Mouse (Mus musculus): ENCODE data around the gene Smcp. TPM values are rescaled to one million over a fixed set of nuclear protein-coding genes. Genes with fewer than 3 reads are reported as not detected.

The Smcp gene
- total RNA-seq (2014; fragmentation: Nextera tagmentation) (not detected in 2 replicates), total RNA-seq (2017) (not detected in 2 replicates)

DNA sequence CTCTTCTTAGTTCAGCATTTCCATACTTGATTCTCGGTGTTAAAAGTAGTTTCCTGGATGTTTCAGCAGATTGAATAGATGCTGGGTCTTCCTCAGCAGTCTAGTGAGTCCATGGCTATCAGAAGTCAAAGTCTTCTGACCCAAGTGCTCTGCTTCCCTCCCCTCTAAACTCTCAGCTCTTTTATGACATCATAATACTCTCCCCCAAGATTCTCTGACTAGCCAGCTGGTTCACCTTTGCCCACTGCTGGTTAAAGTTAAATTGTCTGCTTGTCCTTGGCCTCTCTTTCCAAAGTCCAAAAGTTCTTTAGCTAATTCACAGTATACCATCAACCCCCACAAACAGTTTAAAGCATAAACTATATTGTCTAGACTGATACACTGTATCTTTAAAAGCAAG lies at the start of gene Smcp:
Smcp (minus strand) TSS at position 140 of the 400 bp plus-strand sequence.
- no peak for ATAC-seq (replicated peaks; ENCODE audit: low FRiP score, low TSS enrichment, poor library complexity, severe bottlenecking)

GRCm38 (mm10) chr3:92638653-92638991 lies 49.8 kb upstream of the Smcp start:
- ATAC-seq (replicated peaks; ENCODE audit: low FRiP score, low TSS enrichment, poor library complexity, severe bottlenecking): no peak

DNA sequence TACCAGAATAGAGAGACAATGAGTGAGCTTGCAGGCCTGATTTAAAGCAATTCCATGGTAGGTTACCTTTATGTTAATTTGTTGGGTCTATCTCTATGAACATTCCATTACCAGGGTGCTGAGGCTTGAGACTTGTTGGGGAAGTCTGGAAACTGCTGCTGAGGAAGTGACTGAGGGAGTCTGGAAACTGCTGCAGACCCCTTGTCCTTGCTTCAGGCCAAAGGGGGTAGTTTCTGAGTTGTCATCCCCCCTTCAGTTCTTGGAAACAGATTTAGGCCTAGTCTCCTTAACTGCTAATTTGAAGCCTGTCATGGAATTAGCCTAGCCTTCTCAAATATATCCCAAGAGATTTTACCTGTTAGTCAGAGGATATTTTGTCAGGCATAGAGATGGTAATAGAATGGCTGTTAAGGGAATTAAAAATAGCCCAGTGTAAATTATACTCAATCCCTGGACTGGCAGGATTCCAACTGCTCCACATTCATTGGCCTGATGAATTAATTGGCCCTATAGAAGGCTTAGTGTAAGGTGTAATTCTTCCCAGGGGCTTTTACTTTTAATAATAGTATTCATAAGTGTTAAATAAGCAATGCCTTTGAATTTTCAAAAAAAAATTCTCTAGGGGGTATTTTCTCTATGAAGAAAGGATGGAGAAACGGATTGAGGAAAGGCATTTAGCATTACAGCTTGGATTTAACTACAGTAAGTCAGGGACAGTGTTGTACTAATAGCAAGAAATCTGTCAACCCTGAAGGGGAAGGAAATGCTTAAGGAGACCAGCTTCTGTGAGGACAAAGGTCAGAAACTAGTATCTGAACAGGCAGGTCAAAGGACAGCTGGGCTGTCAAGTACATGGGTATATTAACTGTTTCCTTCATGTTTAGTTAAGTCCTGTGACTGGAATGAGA lies 49.2 kb upstream of the Smcp start:
- ATAC-seq (replicated peaks; ENCODE audit: low FRiP score, low TSS enrichment, poor library complexity, severe bottlenecking): no peak

GRCm38 (mm10) chr3:92621560-92621959 lies 32.8 kb upstream of the Smcp start, which contains the start of gene Lce6a:
Lce6a (minus strand) TSS chr3:92621660.
- ATAC-seq (replicated peaks; ENCODE audit: low FRiP score, low TSS enrichment, poor library complexity, severe bottlenecking): no peak

DNA sequence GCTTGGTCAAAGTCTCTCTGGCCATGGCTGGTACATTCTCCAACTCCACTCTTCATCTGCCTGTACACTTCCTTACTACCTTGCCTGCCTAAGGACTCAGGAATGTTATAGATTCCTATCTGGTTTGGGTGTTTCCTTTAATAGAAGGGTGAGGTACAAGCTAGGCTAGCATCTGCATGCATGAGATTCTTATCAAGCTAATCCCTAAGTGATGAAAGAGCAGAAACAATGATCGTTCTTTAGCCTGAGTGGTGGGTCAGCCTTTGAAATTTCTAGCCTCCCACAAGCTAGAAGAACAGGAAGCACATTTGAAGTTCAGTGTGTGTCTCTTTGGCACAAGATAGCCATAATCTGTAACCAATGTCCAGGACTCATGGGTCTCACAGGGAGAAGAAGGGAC lies 21.0 kb upstream of the Smcp start:
- no peak for ATAC-seq (replicated peaks; ENCODE audit: low FRiP score, low TSS enrichment, poor library complexity, severe bottlenecking)

DNA sequence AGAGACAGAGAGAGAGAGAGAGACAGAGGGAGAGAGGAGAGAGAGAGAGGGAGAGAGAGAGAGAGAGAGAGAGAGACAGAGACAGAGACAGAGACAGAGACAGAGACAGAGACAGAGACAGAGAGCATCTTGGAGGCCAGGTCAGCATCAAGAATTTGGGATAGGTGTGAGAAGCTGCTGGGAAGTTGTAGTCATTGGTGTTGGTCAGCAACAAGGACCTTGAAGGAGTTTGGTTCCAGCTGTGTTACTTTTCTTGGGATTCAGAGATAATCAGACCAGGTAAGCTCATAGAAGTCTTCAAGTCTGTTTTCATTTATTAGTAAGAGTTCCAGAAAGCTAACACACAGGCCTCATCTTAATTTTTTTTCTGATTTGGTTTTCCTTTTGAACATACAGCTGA lies 18.6 kb upstream of the Smcp start, which contains the start of gene 2210017I01Rik:
2210017I01Rik (minus strand) TSS at position 101 of the 400 bp plus-strand sequence.
- ATAC-seq (replicated peaks; ENCODE audit: low FRiP score, low TSS enrichment, poor library complexity, severe bottlenecking): no peak

GRCm38 (mm10) chr3:92602169-92602568 lies 13.4 kb upstream of the Smcp start:
- ATAC-seq (replicated peaks; ENCODE audit: low FRiP score, low TSS enrichment, poor library complexity, severe bottlenecking): peak; percentile 59; the same call in 1 of the 2 replicates

DNA sequence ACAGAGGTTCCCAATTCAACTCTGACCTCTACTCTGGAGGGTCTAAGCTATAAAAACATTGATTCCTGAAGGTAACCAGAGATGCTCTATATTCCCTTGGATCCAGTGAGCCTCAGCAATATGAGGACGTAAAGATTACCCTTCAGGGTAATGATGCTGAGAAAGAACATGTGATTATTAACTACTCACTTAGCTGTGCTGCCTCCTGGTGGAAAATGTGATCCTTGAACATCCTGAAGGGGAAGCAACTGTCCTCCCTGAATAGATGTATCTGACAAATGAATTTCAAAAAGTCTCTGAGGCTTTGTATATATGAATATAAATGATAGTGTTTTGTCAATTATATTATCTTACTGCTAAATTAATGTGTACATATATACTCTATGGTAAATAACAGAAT lies 11.7 kb upstream of the Smcp start:
- no peak for ATAC-seq (replicated peaks; ENCODE audit: low FRiP score, low TSS enrichment, poor library complexity, severe bottlenecking)

GRCm38 (mm10) chr3:92599973-92600372 lies 11.2 kb upstream of the Smcp start:
- no peak for ATAC-seq (replicated peaks; ENCODE audit: low FRiP score, low TSS enrichment, poor library complexity, severe bottlenecking)

GRCm38 (mm10) chr3:92598429-92598828 lies 9.6 kb upstream of the Smcp start:
- ATAC-seq (replicated peaks; ENCODE audit: low FRiP score, low TSS enrichment, poor library complexity, severe bottlenecking): no peak

DNA sequence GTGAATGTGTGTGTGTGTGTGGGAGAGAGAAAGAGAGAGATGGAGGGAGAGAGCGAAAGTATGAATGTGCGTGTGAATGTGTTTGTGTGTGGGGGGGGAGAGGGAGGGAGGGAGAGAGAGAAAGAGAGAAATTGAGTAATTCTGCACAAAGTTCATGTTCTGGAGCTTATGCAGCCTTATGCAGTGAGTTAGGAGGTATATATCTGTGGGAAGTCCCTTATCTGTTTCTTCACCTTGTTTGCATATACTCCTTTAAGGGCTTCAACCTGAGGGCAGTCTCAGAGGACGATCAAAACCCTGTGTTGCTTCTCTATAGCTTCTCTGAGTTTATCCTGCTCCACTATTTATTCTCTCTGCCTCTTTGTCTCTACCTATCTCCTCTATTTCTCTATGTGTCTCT lies 1.6 kb downstream of the Smcp start:
- ATAC-seq (replicated peaks; ENCODE audit: low FRiP score, low TSS enrichment, poor library complexity, severe bottlenecking): no peak

GRCm38 (mm10) chr3:92585055-92585454 lies 3.7 kb downstream of the Smcp start:
- ATAC-seq (replicated peaks; ENCODE audit: low FRiP score, low TSS enrichment, poor library complexity, severe bottlenecking): no peak

GRCm38 (mm10) chr3:92583164-92583826 lies 5.5 kb downstream of the Smcp start:
- no peak for ATAC-seq (replicated peaks; ENCODE audit: low FRiP score, low TSS enrichment, poor library complexity, severe bottlenecking)

- no peak for ATAC-seq (replicated peaks; ENCODE audit: low FRiP score, low TSS enrichment, poor library complexity, severe bottlenecking)
Measured at GRCm38 (mm10) chr3:92579508-92579907, 9.3 kb downstream of the Smcp start.

- ATAC-seq (replicated peaks; ENCODE audit: low FRiP score, low TSS enrichment, poor library complexity, severe bottlenecking): no peak
Measured at GRCm38 (mm10) chr3:92578652-92579413, 10.0 kb downstream of the Smcp start.

DNA sequence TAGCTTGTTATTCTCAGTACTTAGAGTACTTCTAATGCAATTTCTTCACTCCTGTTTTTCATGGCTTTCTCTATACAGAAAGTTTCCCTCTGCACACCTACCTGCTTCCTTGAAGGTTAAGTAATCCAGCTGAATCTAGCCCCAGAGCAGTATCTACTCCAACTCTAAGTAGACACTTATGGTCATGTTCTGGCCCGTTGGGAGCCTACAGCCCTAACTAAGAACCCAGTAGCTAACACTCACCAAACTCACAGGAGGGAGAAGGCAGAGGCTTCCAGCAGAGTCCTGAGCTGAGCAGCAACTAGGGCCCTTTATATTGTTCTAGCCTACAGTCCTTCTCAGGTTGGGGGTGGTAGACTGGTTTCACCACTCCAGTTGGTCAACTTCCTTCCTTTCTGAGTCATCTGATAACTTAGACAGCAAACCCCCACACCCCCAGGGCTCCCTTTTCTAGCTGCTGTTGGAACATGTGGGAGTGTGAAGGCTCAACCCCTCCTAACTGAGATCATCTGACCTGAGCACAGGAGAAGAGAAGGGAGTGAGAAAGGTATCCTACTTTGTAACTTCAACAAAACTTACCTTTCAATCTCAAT lies 15.3 kb downstream of the Smcp start, which contains the start of gene Ivl:
Ivl (minus strand) TSS at position 287 of the 593 bp plus-strand sequence.
- ATAC-seq (replicated peaks; ENCODE audit: low FRiP score, low TSS enrichment, poor library complexity, severe bottlenecking): no peak

DNA sequence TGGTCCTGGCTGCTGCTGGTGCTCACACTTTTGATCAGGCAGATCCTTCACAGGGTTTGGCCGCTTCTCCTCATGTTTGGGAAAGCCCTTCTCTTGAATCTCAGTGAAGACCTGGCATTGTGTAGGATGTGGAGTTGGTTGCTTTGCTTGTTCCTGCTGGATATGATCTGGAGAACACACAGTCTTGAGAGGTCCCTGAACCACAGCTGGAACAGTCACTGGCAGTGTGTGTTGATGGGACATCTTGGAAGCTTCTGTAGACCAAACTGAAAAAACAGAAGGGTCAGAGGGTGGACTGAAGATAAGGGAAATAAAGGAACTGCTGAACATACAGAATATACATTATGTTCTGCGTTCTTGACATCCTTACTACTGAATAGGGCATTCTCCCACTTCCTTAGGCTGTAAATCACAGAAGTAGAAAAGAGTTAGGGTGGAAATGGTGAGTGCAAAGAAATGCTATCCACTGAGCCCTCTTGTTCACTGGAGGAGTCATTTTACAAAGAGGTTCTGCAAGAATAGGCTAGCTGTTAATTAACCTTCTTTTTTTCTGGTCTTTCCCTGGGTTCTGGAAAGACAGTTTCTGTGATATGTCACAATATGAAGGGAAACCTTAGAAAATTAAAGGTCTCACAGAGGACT lies 16.2 kb downstream of the Smcp start:
- no peak for ATAC-seq (replicated peaks; ENCODE audit: low FRiP score, low TSS enrichment, poor library complexity, severe bottlenecking)

DNA sequence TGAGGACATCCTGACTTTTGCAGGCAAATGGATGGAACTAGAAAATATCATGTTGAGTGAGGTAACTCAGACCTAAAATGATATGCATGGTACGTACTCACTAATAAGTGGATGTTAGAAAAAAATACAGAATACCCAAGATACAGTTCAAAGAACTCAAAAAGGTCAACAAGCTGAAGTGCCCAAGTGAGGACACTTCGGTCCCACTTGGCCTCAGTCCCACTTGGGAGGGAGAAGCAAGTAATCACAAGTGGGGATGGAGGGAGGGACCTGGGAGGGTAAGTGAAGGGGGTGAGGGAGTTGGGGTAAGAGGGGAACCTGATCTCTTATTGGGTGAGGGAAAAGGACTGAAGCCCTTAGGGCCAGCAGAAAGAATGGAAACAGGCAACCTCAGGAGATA lies 20.0 kb downstream of the Smcp start:
- ATAC-seq (replicated peaks; ENCODE audit: low FRiP score, low TSS enrichment, poor library complexity, severe bottlenecking): no peak

DNA sequence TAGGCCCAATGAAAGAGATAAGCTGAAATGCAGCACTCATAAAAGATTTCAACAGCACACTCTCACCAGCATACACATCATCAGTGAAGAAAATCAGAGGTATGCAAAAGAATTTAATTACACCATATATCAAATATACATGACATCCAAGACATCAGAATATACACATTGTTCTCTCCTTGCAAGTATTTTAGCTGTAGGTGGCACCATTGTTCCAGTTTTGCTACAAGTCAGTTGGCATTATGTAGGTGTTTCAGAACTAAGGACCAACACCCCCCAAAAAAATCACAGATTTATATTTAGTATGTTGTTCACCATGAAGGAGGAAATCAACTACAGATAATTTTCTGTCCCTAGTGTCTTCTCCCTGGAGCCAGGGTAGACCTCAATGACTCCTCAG lies 23.4 kb downstream of the Smcp start:
- ATAC-seq (replicated peaks; ENCODE audit: low FRiP score, low TSS enrichment, poor library complexity, severe bottlenecking): no peak

Data from megakaryocyte-erythroid progenitor cell, adult 5-6 weeks (primary cell).